Mouse (Mus musculus) lung, embryonic 14.5 days (tissue): ENCODE measurements around the gene Jmjd1c. TPM values are rescaled to one million over a fixed set of nuclear protein-coding genes. Genes with fewer than 3 reads are reported as not detected.

Source experiments
- ATAC-seq: fragments of 200-750 bp; cut with Nextera tagmentation; 2 replicates; pipeline ENCODE4 v1.8.0; 2017; ENCODE audit warnings: mild to moderate bottlenecking, moderate TSS enrichment, moderate library complexity; ENCODE audit not compliant: insufficient read depth
- DNase-seq: peaks from one replicate; pipeline ENCODE4 v3.0.0-alpha.2; 2015
- H3K27ac ChIP-seq: fragments of 300-500 bp; sonication (generic); 2 replicates; pipeline ENCODE4 v1.5.1; 2014; ENCODE audit warnings: low read depth, mild to moderate bottlenecking, moderate library complexity
- H3K27me3 ChIP-seq: fragments of 300-500 bp; sonication (generic); 2 replicates; pipeline ENCODE4 v1.6.1; 2014; ENCODE audit warnings: low read length, control low read depth; ENCODE audit not compliant: insufficient read depth
- H3K36me3 ChIP-seq: fragments of 300-500 bp; sonication (generic); 2 replicates; pipeline ENCODE4 v1.6.1; 2014; ENCODE audit warnings: control low read depth; ENCODE audit not compliant: insufficient read depth
- H3K4me1 ChIP-seq: fragments of 300-500 bp; sonication (generic); 2 replicates; pipeline ENCODE4 v1.6.1; 2014; ENCODE audit warnings: antibody characterized with exemption, control low read depth; ENCODE audit not compliant: insufficient read depth
- H3K4me2 ChIP-seq: fragments of 300-500 bp; sonication (generic); 2 replicates; pipeline ENCODE4 v1.6.1; 2014; ENCODE audit warnings: mild to moderate bottlenecking
- H3K4me3 ChIP-seq: fragments of 300-500 bp; sonication (generic); 2 replicates; pipeline ENCODE4 v1.5.1; 2014; ENCODE audit warnings: low read depth, low read length
- H3K9ac ChIP-seq: fragments of 300-500 bp; sonication (generic); 2 replicates; pipeline ENCODE4 v1.6.1; 2014
- H3K9me3 ChIP-seq: fragments of 300-500 bp; sonication (generic); 2 replicates; pipeline ENCODE4 v1.6.1; 2016; ENCODE audit warnings: low read depth, low read length, control low read depth
- CTCF ChIP-seq: IDR thresholded peaks from 2 replicates; pipeline ENCODE4 v1.5.1; 2016; ENCODE audit warnings: antibody characterized with exemption, low read depth
- WGBS: fragments of 180-500 bp; shearing (Covaris S2); extraction: QIAGEN DNeasy Blood & Tissue Kit; methylation state at CpG from one replicate; pipeline ENCODE4 v1.1.7; 2014; 5-methylcytosine and 5-hydroxymethylcytosine counted together
- polyA plus RNA-seq: library from polyadenylated mRNA; unstranded; fragments of >200 nt; fragmentation: Nextera tagmentation; extraction: Ambion mirVana; gene quantifications from 2 replicates; pipeline ENCODE4 v1.2.1, GENCODE M21; 2014

Gene Jmjd1c
- polyA plus RNA-seq, 1 experiment from 2014 or later = 34.9 TPM

DNA sequence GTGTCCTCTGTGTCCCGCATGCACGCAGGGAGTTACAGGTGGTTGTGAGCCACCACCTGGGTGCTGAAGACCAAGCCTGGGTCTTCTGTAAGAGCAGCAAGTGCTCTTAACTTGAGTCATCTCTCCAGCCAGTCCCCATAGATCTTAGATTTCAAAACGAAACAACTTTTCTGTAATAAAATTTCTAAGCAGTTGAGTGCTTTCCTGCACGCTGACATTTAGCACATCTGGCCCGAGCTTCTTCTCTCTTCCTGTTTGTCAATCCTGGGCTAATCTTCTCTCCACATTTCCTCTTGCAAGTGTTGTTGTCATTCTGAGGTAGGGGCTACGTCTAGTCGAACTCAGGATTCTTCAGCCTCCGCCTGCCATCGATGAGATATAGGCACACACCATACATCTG, 43.5 kb upstream of the Jmjd1c start:
- Histone ChIP-seq H3K27ac (no peak overlapping the region), H3K9ac (no peak overlapping the region), H3K4me1 (peaks cover 6% of the 10 kb centered on the region; the same call in 1 of the 2 replicates), H3K9me3 (no peaks in the 10 kb centered on the region), H3K36me3 (no peaks in the 10 kb centered on the region), H3K4me2 (no peak overlapping the region), H3K27me3 (no peaks in the 10 kb centered on the region), H3K4me3 (no peak overlapping the region)
- ATAC-seq = no peak
- TF ChIP-seq CTCF = no peak
- WGBS = 58% methylated on average over 9 of the region's 9 CpGs
- no peak for DNase-seq

DNA sequence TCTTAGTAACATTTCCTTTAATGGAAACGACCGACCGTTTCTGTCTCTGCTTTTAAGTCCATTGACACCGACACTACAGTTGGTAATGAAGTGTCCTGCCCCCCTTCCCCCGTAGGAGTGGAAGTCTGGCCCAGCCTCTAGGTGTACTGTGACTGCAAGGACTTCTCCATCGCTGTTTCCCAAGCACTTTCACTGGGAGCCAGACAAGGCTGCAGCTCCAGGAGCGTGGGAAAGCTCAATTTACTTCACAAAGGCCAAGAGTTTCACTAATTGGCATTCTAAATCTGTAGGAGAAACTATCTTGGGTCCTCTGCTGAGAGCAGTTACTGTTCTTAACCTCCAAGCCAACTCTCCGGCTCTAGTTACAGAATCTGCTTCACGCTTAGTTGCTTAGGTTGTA, 42.5 kb upstream of the Jmjd1c start:
- Histone ChIP-seq H3K4me3 (no peak overlapping the region), H3K27ac (no peak overlapping the region), H3K36me3 (no peaks in the 10 kb centered on the region), H3K9ac (no peak overlapping the region), H3K4me2 (no peak overlapping the region), H3K4me1 (peaks cover 6% of the 10 kb centered on the region; the same call in 1 of the 2 replicates), H3K27me3 (no peaks in the 10 kb centered on the region), H3K9me3 (no peaks in the 10 kb centered on the region)
- DNase-seq = no peak
- ATAC-seq = no peak
- no peak for TF ChIP-seq CTCF
- WGBS = 31% methylated on average over 9 of the region's 9 CpGs

DNA sequence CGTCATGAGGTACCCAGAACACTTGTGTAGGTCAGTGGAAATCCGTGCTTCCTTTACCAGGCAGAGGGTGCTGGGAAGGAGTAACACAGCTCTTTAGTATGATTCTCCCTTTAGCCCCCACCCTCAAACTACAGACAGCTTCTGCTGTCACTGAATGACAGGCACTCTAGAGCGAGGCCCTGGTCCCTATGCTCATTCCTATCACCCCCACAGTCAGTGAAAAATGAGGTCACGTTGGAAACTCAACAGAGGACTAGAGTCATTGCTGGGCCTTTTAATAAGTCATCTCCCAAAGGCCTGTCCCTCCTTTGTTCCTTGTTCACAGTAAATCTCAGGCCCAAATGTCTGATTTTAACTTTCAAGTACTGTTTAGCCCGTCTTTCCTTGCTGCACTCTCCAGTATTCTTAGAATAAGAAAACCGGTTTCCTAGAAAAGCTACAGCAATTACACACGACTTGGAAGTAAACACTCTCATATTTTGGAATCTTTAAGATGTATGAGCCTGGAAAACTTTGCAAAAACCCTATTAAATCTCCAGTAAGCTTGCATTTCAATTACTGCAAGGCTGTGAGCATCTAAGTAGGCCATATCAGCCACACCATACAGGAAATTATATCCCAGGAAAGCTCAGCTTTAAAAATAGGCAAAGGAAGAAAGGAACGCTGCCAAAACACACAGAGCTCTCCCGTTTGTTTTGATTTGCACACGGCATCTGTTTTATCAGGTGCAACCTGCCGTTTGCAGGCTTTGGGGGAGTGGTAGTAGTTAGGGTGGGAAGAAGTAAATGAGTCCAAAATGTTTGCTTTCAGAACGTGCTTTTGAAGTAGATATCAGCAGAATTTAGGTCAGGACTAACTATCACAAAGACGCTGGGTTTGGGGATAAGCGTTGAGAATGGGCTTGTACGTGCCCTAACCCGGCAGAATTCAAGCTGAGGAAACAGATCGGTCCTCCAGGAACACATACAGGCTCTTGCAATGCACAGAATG, 39.8 kb upstream of the Jmjd1c start:
- 21% methylated on average over 17 of the region's 17 CpGs for WGBS
- TF ChIP-seq CTCF = no peak
- peak overlapping the region; percentile 18 for H3K4me2 ChIP-seq
- no peaks in the 10 kb centered on the region for H3K27me3 ChIP-seq
- H3K36me3 ChIP-seq = no peaks in the 10 kb centered on the region
- H3K9ac ChIP-seq = no peak overlapping the region
- H3K27ac ChIP-seq = peak overlapping the region; percentile 67
- H3K4me1 ChIP-seq = peaks cover 3% of the 10 kb centered on the region; the same call in 1 of the 2 replicates
- DNase-seq = peak; percentile 78
- no peaks in the 10 kb centered on the region for H3K9me3 ChIP-seq
- H3K4me3 ChIP-seq = no peak overlapping the region
- peak; percentile 61 for ATAC-seq

DNA sequence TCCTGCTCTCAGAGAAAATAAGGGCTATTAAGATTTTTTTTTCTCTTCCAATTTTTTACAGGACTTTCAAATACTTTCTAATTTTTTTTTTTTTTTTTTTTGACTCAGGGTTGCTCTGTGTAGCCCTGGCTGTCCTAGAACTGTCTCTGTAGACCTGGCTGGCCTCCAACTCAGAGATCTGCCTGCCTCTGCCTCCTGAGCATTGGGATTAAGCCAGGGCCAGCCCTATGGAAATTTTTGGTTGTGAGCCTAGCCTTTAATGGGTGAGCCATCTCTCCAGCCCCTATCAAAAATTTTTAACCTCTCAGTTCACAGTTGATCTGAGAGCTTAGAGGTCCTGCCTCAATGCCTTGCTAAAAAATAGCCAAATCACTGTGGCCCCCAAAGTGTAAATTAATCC, 38.7 kb upstream of the Jmjd1c start:
- H3K27ac ChIP-seq = no peak overlapping the region
- no peak overlapping the region for H3K4me2 ChIP-seq
- TF ChIP-seq CTCF = no peak
- no peak for ATAC-seq
- H3K4me1 ChIP-seq = peaks cover 2% of the 10 kb centered on the region; the same call in 1 of the 2 replicates
- H3K9me3 ChIP-seq = no peaks in the 10 kb centered on the region
- H3K4me3 ChIP-seq = no peak overlapping the region
- H3K36me3 ChIP-seq = no peaks in the 10 kb centered on the region
- DNase-seq = no peak
- H3K27me3 ChIP-seq = no peaks in the 10 kb centered on the region
- no peak overlapping the region for H3K9ac ChIP-seq

DNA sequence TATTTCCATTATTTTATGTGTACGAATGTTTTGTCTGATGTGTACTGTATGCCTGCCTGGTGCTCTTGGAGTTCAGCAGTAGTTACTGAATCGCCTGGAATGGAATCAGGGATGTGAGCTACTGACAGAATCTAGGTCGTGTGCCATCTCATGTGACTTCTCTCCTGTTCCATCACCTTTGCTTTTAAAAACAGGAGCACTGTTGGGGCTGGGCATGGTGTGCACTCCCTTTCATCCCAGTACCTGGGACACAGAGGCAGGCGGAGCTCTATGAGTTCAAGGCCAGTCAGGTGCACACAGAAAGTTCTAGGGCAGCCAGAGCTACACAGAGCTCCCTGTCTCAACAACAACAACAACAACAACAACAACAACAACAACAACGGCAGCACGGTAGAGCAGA, 38.2 kb upstream of the Jmjd1c start:
- TF ChIP-seq CTCF = no peak
- Histone ChIP-seq H3K36me3 (no peaks in the 10 kb centered on the region), H3K4me3 (no peak overlapping the region), H3K4me2 (no peak overlapping the region), H3K9me3 (no peaks in the 10 kb centered on the region), H3K4me1 (peaks cover 2% of the 10 kb centered on the region; the same call in 1 of the 2 replicates), H3K27ac (no peak overlapping the region), H3K9ac (no peak overlapping the region), H3K27me3 (no peaks in the 10 kb centered on the region)
- DNase-seq (no peak), ATAC-seq (no peak)
- 90% methylated on average over 6 of the region's 6 CpGs for WGBS

DNA sequence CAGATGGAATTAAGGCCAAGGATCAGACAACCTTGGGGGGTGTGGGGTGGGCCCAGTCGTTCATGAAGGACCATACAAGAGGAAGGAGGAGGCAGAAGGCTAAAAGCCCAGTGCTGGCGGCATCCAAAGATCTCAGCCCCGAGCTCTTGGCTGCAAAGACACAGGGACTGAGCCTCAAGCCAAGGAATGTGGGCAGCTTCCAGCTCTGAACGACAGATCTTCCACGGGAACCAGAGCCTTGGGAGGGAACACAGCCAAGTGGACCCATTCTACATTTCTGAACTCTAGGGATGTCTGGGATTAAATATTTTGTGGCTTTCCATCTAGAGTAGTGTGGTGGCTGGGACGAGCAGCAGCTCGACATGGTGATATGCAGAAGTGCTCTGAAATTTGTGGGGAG, 37.6 kb upstream of the Jmjd1c start:
- no peak for TF ChIP-seq CTCF
- DNase-seq (peak; percentile 75), ATAC-seq (no peak)
- no peak overlapping the region for H3K27ac ChIP-seq
- H3K4me1 ChIP-seq = peaks cover 2% of the 10 kb centered on the region; the same call in 1 of the 2 replicates
- H3K9me3 ChIP-seq = no peaks in the 10 kb centered on the region
- no peak overlapping the region for H3K4me3 ChIP-seq
- H3K4me2 ChIP-seq = no peak overlapping the region
- no peaks in the 10 kb centered on the region for H3K27me3 ChIP-seq
- WGBS = 45% methylated on average over 7 of the region's 7 CpGs
- no peak overlapping the region for H3K9ac ChIP-seq
- no peaks in the 10 kb centered on the region for H3K36me3 ChIP-seq

DNA sequence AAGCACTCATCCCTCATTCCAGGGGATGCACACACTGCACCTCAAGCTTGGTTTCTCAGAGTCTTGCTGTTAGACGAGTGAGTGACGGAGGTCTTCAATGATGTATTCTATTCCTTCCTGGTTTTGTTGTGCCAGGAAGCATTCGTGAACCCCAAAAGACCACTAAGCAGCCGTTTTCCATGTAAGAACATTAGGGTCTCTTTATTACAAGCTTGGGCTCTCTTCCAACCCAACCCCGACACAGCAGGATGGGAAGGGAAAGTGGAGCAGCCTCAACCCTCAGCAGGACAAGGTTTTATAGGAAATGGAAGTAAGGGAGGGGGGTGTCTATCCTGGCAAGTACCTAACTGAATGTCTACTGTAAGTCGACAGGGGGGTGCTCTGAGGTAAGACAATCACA, 37.2 kb upstream of the Jmjd1c start:
- WGBS = 63% methylated on average over 6 of the region's 6 CpGs
- TF ChIP-seq CTCF = no peak
- H3K4me2 ChIP-seq = no peak overlapping the region
- H3K36me3 ChIP-seq = no peaks in the 10 kb centered on the region
- DNase-seq (no peak), ATAC-seq (no peak)
- H3K9me3 ChIP-seq = no peaks in the 10 kb centered on the region
- H3K27ac ChIP-seq = peak overlapping the region; percentile 13; the same call in 1 of the 2 replicates
- H3K27me3 ChIP-seq = no peaks in the 10 kb centered on the region
- H3K4me3 ChIP-seq = no peak overlapping the region
- peaks cover 2% of the 10 kb centered on the region; the same call in 1 of the 2 replicates for H3K4me1 ChIP-seq
- no peak overlapping the region for H3K9ac ChIP-seq
